Comparison of ENCODE assay signal across 14 mouse cellular contexts in genomic region chr12:26351321-26351720, GRCm38 (mm10).
DNase-seq lines count a peak whose midpoint lies in the region; ATAC-seq and TF ChIP-seq lines count a peak whose summit lies in the region.
"Had no signal": no experiment of that assay in that cellular context is flagged by ENCODE, and none has a peak within 500 bp of the region (broad histone marks: within the 10 kb centered on the region; RNA-seq: fewer than 3 reads in every experiment).

No protein-coding gene starts in this region.

- H3K9me3 ChIP-seq in lung, embryonic 16.5 days (ENCODE audit: control insufficient read depth, low read length): no peaks in the 10 kb centered on the region
- H3K9me3 ChIP-seq in hindbrain, postnatal 0 days (ENCODE audit: low read length): no peaks in the 10 kb centered on the region
- H3K9me3 ChIP-seq in neural tube, embryonic 14.5 days (ENCODE audit: control insufficient read depth, low read length): no peaks in the 10 kb centered on the region
- H3K9me3 ChIP-seq: stomach, embryonic 15.5 days had no signal

- H3K4me3 ChIP-seq in heart, adult 2 months: no peak overlapping the region
- no peak overlapping the region for H3K4me3 ChIP-seq in lung, embryonic 16.5 days (ENCODE audit: low read length)
- H3K4me3 ChIP-seq in hindbrain, postnatal 0 days (ENCODE audit: low read length): no peak overlapping the region
- H3K4me3 ChIP-seq in neural tube, embryonic 14.5 days (ENCODE audit: low read depth, low read length): no peak overlapping the region
- H3K4me3 ChIP-seq: myocyte; stomach, embryonic 15.5 days had no signal

- no peak for TF ChIP-seq CTCF in heart, adult 2 months (IDR thresholded peaks at IDR 0.05)
- no peak for TF ChIP-seq CTCF in hindbrain, postnatal 0 days (IDR thresholded peaks at IDR 0.05; ENCODE audit: low read depth)

- H3K36me3 ChIP-seq in heart, adult 2 months (ENCODE audit: control insufficient read depth, insufficient read depth, low read length): peaks cover 15% of the 10 kb centered on the region
- no peaks in the 10 kb centered on the region for H3K36me3 ChIP-seq in lung, embryonic 16.5 days (ENCODE audit: control insufficient read depth, insufficient read depth, low read length)
- no peaks in the 10 kb centered on the region for H3K36me3 ChIP-seq in hindbrain, postnatal 0 days (ENCODE audit: insufficient read depth, low read length)
- no peaks in the 10 kb centered on the region for H3K36me3 ChIP-seq in neural tube, embryonic 14.5 days (ENCODE audit: control insufficient read depth, insufficient read depth, low read length)
- H3K36me3 ChIP-seq: stomach, embryonic 15.5 days had no signal

- no peak for TF ChIP-seq POLR2A in heart, adult 2 months (IDR thresholded peaks at IDR 0.05; ENCODE audit: insufficient read depth, low read depth, low read length)

- no peak for TF ChIP-seq EP300 in heart, adult 2 months (IDR thresholded peaks at IDR 0.05; ENCODE audit: insufficient read depth, low read depth, low read length)

- no peak for DNase-seq in heart, adult 2 months
- no peak for DNase-seq in heart, adult 9 months (ENCODE audit: low spot score in 2 of 2)
- no peak for DNase-seq in lung, postnatal 14 days
- DNase-seq in hindbrain, postnatal 0 days (ENCODE audit: low spot score): peak; percentile 64
- no peak for DNase-seq in urinary bladder, adult 18-20 months (ENCODE audit: low spot score in 2 of 2)
- DNase-seq: cerebellum, postnatal 14 days; gastrocnemius, postnatal 25 days; heart, postnatal 4 days had no signal

- no peaks in the 10 kb centered on the region for H3K27me3 ChIP-seq in heart, adult 2 months (ENCODE audit: control insufficient read depth, insufficient read depth, low read length)
- no peaks in the 10 kb centered on the region for H3K27me3 ChIP-seq in lung, embryonic 16.5 days (ENCODE audit: control insufficient read depth, insufficient read depth, low read depth, low read length)
- no peaks in the 10 kb centered on the region for H3K27me3 ChIP-seq in hindbrain, postnatal 0 days (ENCODE audit: insufficient read depth, low read length)
- no peaks in the 10 kb centered on the region for H3K27me3 ChIP-seq in neural tube, embryonic 14.5 days (ENCODE audit: control insufficient read depth, insufficient read depth, low read length)
- H3K27me3 ChIP-seq: CH12.LX; stomach, embryonic 15.5 days had no signal

- H3K9ac ChIP-seq in heart, adult 2 months (ENCODE audit: low read depth, low read length): no peak overlapping the region
- H3K9ac ChIP-seq in lung, embryonic 16.5 days (ENCODE audit: low read length): no peak overlapping the region
- no peak overlapping the region for H3K9ac ChIP-seq in hindbrain, postnatal 0 days (replicated peaks; ENCODE audit: low read length)
- no peak overlapping the region for H3K9ac ChIP-seq in neural tube, embryonic 14.5 days (replicated peaks; ENCODE audit: low read depth, low read length)
- H3K9ac ChIP-seq: stomach, embryonic 15.5 days had no signal

- H3K79me2 ChIP-seq in heart, adult 2 months (replicated peaks; ENCODE audit: control insufficient read depth, insufficient read depth, low read length): no peaks in the 10 kb centered on the region

- no peak for ATAC-seq in lung, embryonic 16.5 days (ENCODE audit: low read depth)
- peak; percentile 85 for ATAC-seq in hindbrain, postnatal 0 days
- ATAC-seq in neural tube, embryonic 14.5 days (ENCODE audit: low read depth): peak; percentile 38; the same call in 1 of the 2 replicates
- no peak for ATAC-seq in CD4-positive, CD25-positive, alpha-beta regulatory T cell, adult 4 months

- no peak overlapping the region for H3K4me2 ChIP-seq in lung, embryonic 16.5 days (ENCODE audit: low read depth, low read length)
- no peak overlapping the region for H3K4me2 ChIP-seq in hindbrain, postnatal 0 days (ENCODE audit: low read depth, low read length)
- no peak overlapping the region for H3K4me2 ChIP-seq in neural tube, embryonic 14.5 days (ENCODE audit: low read depth, low read length)
- H3K4me2 ChIP-seq: stomach, embryonic 15.5 days had no signal

- peaks cover 12% of the 10 kb centered on the region for H3K4me1 ChIP-seq in heart, adult 2 months (ENCODE audit: control insufficient read depth, insufficient read depth, low read length)
- peaks cover 13% of the 10 kb centered on the region for H3K4me1 ChIP-seq in lung, embryonic 16.5 days (replicated peaks; ENCODE audit: control insufficient read depth, insufficient read depth, low read length)
- H3K4me1 ChIP-seq in hindbrain, postnatal 0 days (ENCODE audit: insufficient read depth, low read length): no peaks in the 10 kb centered on the region
- no peaks in the 10 kb centered on the region for H3K4me1 ChIP-seq in neural tube, embryonic 14.5 days (ENCODE audit: control insufficient read depth, insufficient read depth, low read length)
- H3K4me1 ChIP-seq: stomach, embryonic 15.5 days had no signal

- intact Hi-C loops in heart, adult 2 months (cut with DNase I): no loop called here

- WGBS in heart, adult 2 months: 38% methylated on average over 3 of the region's 3 CpGs
- WGBS in lung, embryonic 16.5 days: 61% methylated on average over 3 of the region's 3 CpGs
- 24% methylated on average over 3 of the region's 3 CpGs for WGBS in hindbrain, postnatal 0 days
- 50% methylated on average over 3 of the region's 3 CpGs for WGBS in neural tube, embryonic 14.5 days

- peak overlapping the region; percentile 40 for H3K27ac ChIP-seq in heart, adult 2 months
- H3K27ac ChIP-seq in lung, embryonic 16.5 days (ENCODE audit: low read length): peak overlapping the region; percentile 57
- peak overlapping the region; percentile 62 for H3K27ac ChIP-seq in hindbrain, postnatal 0 days
- no peak overlapping the region for H3K27ac ChIP-seq in neural tube, embryonic 14.5 days (ENCODE audit: low read depth, low read length)
- H3K27ac ChIP-seq: stomach, embryonic 15.5 days had no signal

Comparison
In these comparisons a context has a peak if more than half of its experiments do, and no peak if none do; other contexts are left out.
1. ATAC-seq: peak in hindbrain, postnatal 0 days (single experiment) and neural tube, embryonic 14.5 days (single experiment); none in lung, embryonic 16.5 days (single experiment) and CD4-positive, CD25-positive, alpha-beta regulatory T cell, adult 4 months (single experiment).